Mouse (Mus musculus) ES-Bruce4 (cell line): ENCODE results near the gene Ninj2.

Source experiments
- CTCF ChIP-seq: IDR thresholded peaks from one replicate; pipeline ENCODE4 v1.8.1; 2011; ENCODE audit warnings: low read depth, low read length
- EP300 ChIP-seq: IDR thresholded peaks from 2 replicates; pipeline ENCODE4 v1.6.1; 2011; ENCODE audit warnings: low read depth, low read length; ENCODE audit not compliant: insufficient read depth
- POLR2A ChIP-seq: IDR thresholded peaks from one replicate; pipeline ENCODE4 v1.8.1; 2011; ENCODE audit warnings: low read length; ENCODE audit not compliant: insufficient read depth

DNA sequence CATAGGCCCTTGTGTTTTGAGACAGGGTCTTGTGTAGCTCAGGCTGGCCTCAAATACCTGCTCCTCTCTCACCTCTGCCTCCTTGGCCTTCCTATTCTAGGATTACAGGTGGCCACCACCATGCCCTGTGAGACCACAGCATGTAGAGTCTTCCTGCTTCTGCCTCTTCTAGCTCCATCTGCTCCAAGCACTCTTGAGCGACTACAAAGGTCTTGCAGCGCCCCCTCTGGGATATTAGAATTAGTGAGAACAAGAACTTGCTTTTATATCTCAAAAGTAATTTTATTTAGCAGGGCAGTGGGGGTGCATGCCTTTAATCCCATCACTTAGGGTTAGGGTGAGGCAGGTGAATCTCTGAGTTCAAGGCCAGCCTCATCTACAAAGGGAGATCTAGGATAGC lies 103.7 kb downstream of the Ninj2 start:
- TF ChIP-seq POLR2A, result no peak
- peak; percentile 42 for TF ChIP-seq CTCF
- TF ChIP-seq EP300, result no peak
